Mouse (Mus musculus) 416B (cell line): ENCODE data around the gene Cmss1.
A peak's percentile ranks its signal among the peaks of the same experiment; 100 is the strongest.

Experiments used
- DNase-seq: peaks from one replicate; pipeline ENCODE4 v3.0.0; 2011; ENCODE audit warnings: low read depth

Cmss1 gene

GRCm38 (mm10) chr16:57473415-57474085 is 133.1 kb downstream of the Cmss1 start:
- DNase-seq: no peak

- peak; percentile 81 for DNase-seq
These were observed 135.6 kb downstream of the Cmss1 start for GRCm38 (mm10) chr16:57471071-57471470.

GRCm38 (mm10) chr16:57470286-57470830 is 136.3 kb downstream of the Cmss1 start:
- no peak for DNase-seq

- no peak for DNase-seq
These were observed 136.8 kb downstream of the Cmss1 start for GRCm38 (mm10) chr16:57469869-57470268.

DNA sequence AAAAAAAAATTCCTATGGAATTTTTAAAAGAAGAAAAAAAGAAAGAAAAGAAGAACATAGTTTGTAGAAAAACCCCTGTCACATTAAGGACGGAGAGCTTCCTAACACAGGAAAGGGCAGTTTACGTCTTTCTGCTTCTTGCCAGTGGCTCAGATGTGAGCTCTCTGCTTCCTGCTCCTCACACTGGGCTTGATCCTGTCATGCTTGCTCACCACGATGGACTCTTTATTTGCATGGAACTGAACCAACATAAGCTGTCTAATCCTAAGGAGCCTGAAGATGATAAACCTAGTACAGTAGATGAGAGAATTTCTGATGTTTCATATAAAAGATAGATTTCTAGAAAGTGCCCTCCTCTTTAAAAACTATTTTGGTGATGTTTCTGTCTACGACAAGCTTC is 137.4 kb downstream of the Cmss1 start:
- peak; percentile 59 for DNase-seq

GRCm38 (mm10) chr16:57465386-57465913 is 141.2 kb downstream of the Cmss1 start:
- DNase-seq: peak; percentile 30

GRCm38 (mm10) chr16:57456003-57456402 is 150.7 kb downstream of the Cmss1 start:
- no peak for DNase-seq

DNA sequence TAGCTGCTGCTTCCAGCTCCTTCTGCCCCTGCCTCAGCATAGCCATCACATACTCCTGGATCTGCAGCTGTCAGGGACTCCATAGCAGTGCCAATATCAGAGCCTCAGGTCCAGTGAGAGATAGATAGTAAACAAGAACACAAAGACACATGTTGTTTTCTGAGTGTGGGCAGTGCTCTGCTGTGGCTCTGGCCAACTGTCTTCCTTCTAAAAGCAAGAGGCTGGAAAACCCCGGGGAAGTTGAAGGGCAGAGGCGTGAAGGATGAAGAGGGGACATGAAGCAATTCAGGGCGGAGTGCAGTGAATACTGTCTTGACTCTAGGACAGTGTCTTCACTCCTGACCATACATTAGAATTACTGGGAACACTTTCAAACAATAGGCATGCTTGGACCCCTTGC is 151.1 kb downstream of the Cmss1 start:
- no peak for DNase-seq

- no peak for DNase-seq
These were observed 152.4 kb downstream of the Cmss1 start for GRCm38 (mm10) chr16:57454106-57454763.

- DNase-seq: peak; percentile 28
These were observed 153.7 kb downstream of the Cmss1 start for GRCm38 (mm10) chr16:57453009-57453408.

GRCm38 (mm10) chr16:57445096-57446094 is 161.3 kb downstream of the Cmss1 start:
- DNase-seq: no peak

DNA sequence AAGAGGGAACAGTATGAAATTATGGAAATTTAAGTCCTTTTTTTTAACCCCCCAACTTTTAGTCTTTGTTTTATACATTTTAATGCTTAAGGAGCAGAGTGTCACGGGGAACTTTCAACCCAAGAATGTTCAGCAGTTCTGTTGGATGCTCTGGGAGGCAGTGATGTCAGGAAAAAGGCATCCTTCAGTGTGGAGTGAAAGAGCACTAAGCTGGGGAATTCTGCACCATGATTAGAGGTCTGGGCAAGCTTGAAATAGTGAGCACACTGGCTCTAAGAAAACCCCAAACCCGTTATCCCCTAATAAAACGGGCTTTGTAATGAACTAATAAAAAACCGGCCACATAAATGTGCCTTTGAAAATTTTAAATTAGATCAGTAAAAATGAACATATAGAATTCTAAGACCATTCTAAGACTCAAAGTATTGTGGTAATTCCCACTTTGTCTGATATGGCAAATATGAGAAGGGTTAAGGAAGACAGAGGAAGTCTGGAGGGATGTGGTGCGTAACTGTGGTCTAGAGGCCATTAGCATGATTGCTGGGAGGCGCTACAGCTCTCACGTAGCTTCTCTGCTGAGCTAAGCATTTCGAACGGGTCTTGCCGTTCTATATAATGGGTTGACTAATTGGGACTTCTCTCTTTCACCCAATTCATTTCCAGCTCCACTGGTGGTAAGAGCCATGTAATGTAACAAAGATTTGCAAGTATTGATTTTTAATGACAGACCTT is 165.8 kb downstream of the Cmss1 start:
- DNase-seq: peak; percentile 84

DNA sequence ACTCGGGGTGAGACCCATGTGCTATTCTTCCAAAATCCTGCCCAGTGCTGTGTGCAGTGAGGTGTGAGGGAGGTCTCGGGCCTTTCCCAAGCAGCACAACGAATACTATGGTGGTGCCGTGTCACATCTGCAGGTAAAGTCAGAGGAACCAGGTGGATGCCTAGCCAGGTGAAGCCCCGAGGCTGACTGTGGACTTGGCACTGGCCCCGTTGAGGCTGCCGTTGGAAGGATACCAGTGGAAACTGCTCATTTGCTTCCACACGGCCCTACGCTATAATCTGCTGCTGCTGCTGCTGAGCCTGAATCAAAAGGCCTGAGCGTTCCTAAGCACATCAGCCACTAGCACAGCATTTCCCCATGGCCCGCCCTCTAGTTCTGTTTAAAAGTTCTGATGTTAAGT is 167.5 kb downstream of the Cmss1 start:
- no peak for DNase-seq

DNA sequence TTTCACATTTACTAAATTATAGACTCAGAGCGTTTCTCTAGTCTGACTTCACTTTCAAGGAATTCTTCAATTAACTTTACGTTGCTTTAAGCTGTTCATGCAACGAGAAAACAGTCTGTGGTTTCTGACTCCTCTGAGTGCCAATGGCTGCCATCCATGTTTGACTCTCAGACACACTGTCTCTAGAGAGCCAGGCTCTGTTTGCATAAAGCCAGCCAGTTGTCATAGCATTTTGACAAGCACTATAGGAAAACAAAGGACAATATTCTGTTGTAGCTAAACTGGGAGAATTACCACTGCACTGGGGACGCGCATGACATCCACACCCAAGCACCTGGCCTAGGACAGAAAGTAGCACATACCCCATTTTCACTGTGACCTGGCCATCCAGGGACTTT is 168.4 kb downstream of the Cmss1 start:
- no peak for DNase-seq

GRCm38 (mm10) chr16:57437523-57438287 is 169.0 kb downstream of the Cmss1 start:
- peak; percentile 41 for DNase-seq

DNA sequence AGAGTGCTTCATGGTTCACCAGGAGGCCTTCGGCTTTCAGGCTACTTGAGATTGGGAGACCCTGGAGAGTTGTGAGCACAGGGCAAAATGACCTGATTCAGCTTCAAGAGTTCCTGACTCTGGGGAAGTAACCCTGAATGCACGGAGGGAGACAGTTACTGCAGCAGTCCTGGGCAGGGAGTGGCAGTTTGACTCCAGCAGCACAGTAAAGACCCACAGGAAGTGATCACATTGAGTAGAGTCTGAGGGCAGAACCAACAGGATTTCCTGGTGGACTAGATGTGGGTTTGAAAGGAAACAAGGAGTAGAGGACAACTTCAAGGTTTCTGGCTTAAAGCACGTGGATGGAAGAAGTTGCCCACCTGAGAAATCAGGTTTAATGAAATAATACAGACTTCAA is 172.0 kb downstream of the Cmss1 start:
- DNase-seq: peak; percentile 93

GRCm38 (mm10) chr16:57433671-57434070 is 173.0 kb downstream of the Cmss1 start:
- DNase-seq: no peak

DNA sequence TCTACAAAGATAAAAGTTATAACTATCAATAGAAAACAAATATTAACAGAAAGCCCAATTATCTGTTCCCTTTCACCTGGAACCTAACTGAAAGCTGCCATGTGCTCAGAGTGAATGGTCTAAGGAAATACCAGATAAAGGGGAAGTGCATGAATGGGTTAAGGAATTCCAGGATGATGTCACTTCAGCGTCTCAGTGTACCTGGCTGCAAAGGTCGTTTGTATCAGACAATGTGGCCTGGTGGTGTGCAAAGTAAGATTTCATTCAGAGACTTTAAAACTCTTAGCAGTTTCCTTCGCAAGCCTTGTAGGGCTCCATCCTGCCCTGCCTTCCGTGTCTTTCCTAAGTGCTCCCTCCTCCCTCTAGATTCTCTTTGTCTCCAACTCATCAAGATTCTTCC is 173.5 kb downstream of the Cmss1 start:
- DNase-seq: no peak

GRCm38 (mm10) chr16:57431294-57431693 is 175.4 kb downstream of the Cmss1 start:
- no peak for DNase-seq

DNA sequence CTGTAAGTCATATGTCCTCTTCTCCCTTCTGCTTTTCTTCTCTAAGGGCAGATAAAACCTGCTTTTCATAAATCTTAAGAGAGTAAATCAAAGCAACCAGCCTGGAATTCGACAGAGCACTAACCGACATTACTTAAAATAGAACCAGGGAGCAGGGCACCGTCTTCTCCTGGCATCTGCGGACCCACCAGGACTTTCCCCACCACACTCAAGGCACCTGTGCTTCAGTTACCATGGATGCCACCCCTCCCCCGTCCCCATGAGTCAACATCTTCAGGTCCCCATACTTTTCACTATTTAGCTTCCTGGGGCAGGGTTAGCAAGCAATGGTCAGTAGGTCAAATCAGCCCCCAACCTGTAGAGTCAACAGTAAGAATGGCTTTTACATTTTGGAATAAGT is 177.7 kb downstream of the Cmss1 start:
- no peak for DNase-seq
